Mouse (Mus musculus): ENCODE results near the gene Pebp1. TPM values are rescaled to one million over a fixed set of nuclear protein-coding genes. Genes with fewer than 3 reads are reported as not detected.

Gene Pebp1
- polyA plus RNA-seq, 1 experiment from 2014 or later, result 829 TPM

DNA sequence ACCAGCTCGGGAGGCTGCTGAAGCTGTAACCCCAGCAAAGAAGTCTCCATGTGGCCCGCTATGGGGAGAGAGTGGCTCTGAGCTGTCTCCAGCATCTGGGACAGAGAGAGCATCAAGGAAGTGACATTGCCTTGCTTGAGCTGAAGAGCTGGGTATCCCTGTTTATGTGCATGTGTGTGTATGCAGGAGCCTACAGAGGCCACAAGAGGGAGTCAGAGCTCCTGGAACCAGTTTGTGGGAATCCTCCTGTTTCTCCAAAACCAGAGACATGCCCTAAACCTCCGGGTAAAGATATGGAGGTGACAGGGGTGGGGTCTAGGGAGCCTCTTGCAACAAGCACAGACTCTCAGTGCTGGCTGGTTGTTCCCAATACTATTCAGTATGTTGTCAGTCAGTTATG is 3.9 kb upstream of the Pebp1 start:
- no peaks in the 10 kb centered on the region for H3K27me3 ChIP-seq
- DNase-seq (ENCODE audit: low read depth, low spot score) (no peak), ATAC-seq (no peak)
- ChIA-PET CTCF (interaction anchor here (1.4 to 11.2 kb wide), 2 partner anchors 14 to 195 kb away, joined by 3 to 101 read pairs; no protein-coding TSS in a partner anchor), POLR2A (interaction anchor here (0.6 kb wide), 1 partner anchor 172 kb away, joined by 4 read pairs; no protein-coding TSS in a partner anchor)
- TF ChIP-seq CTCF (IDR thresholded peaks at IDR 0.05), result peak; percentile 47
- in situ Hi-C loops (cut with MboI; ENCODE audit: low pct_unique_long_range_greater_than_20kb), result loop anchor here (25.0 kb wide), 1 partner anchor 854 kb away; no protein-coding TSS in a partner anchor

DNA sequence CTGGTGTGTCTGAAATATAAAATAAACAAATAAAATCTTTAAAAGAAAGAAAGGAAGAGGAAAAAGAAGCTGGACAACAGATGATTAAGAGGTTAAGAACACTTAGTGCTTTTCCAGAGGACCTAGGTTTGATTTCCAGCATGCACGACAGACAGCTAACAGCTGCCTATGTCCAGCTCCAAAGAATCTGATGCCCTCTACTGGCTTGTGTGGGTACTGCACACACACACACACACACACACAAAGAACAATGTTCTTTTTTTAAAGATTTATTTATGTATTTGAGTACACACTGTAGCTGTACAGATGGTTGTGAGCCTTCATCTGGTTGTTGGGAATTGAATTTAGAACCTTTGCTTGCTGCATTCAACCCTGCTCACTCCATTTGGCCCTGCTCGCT is 2.7 kb upstream of the Pebp1 start:
- DNase-seq (ENCODE audit: low read depth, low spot score), result no peak
- ChIA-PET POLR2A (no interaction called here), CTCF (interaction anchor here (11.2 kb wide), 1 partner anchor 15 kb away, joined by 101 read pairs; no protein-coding TSS in a partner anchor)
- no peak for ATAC-seq
- TF ChIP-seq CTCF (IDR thresholded peaks at IDR 0.05), result peak; percentile 70
- in situ Hi-C loops (cut with MboI; ENCODE audit: low pct_unique_long_range_greater_than_20kb), result loop anchor here (25.0 kb wide), 1 partner anchor 853 kb away; no protein-coding TSS in a partner anchor
- no peaks in the 10 kb centered on the region for H3K27me3 ChIP-seq

DNA sequence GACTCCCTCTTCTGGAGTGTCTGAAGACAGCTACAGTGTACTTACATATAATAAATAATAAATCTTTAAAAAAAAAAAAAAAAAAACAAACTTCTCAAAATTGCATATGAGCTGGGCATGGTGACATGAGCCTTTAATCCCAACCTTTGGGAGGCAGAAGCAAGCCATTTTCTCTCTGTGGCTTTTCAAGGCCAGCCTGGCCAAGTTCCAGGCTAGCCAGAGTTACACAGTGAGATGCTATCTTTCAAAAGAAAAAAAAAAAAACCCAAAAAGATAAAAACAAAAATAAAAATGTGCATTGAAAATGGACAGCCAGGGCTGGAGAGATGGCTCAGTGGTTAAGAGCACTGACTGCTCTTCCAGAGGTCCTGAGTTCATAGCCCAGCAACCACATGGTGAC is 2.2 kb upstream of the Pebp1 start:
- H3K27me3 ChIP-seq, result no peaks in the 10 kb centered on the region
- ATAC-seq (no peak), DNase-seq (ENCODE audit: low read depth, low spot score) (no peak)
- in situ Hi-C loops (cut with MboI; ENCODE audit: low pct_unique_long_range_greater_than_20kb), result loop anchor here (10.0 to 25.0 kb wide), 2 partner anchors 175 to 852 kb away; partner anchors contain the start of gene Suds3
- no peak for TF ChIP-seq CTCF (IDR thresholded peaks at IDR 0.05)
- ChIA-PET POLR2A (no interaction called here), CTCF (interaction anchor here (11.2 kb wide), 1 partner anchor 16 kb away, joined by 101 read pairs; no protein-coding TSS in a partner anchor)

- H3K27me3 ChIP-seq, result no peaks in the 10 kb centered on the region
- ChIA-PET POLR2A (interaction anchor here (0.6 to 1.1 kb wide), 3 partner anchors 46 to 167 kb away, joined by 3 read pairs; no protein-coding TSS in a partner anchor), CTCF (interaction anchor here (1.7 to 11.2 kb wide), 2 partner anchors 19 to 167 kb away, joined by 4 to 101 read pairs; no protein-coding TSS in a partner anchor)
- in situ Hi-C loops (cut with MboI; ENCODE audit: low pct_unique_long_range_greater_than_20kb), result loop anchor here (10.0 to 25.0 kb wide), 2 partner anchors 171 to 849 kb away; partner anchors contain the start of gene Suds3
- TF ChIP-seq CTCF (IDR thresholded peaks at IDR 0.05), result no peak
- ATAC-seq (no peak), DNase-seq (ENCODE audit: low read depth, low spot score) (no peak)
These were observed 1.1 kb downstream of the Pebp1 start for GRCm38 (mm10) chr5:117286286-117286685.

DNA sequence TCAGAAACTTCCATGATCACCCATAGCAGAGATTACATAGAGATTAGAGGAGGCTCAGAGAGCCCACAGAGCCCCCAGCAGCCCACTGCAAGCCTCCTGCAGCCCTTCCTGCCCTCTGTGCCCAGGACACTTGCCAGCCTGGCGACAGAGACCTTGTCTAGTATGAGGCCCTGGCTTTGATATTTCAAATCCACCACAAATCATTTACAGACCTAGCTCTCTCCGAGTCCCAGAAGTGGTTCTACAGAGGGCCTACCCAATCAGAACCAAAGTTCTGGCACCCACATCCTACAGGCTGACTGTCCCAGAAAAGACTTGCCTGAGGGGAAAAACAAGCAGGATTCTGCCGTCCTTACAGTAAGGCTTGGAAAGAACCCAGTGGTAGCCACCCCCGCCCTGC is 2.2 kb downstream of the Pebp1 start:
- no peaks in the 10 kb centered on the region for H3K27me3 ChIP-seq
- no peak for TF ChIP-seq CTCF (IDR thresholded peaks at IDR 0.05)
- in situ Hi-C loops (cut with MboI; ENCODE audit: low pct_unique_long_range_greater_than_20kb), result loop anchor here (10.0 to 25.0 kb wide), 2 partner anchors 170 to 848 kb away; partner anchors contain the start of gene Suds3
- ATAC-seq, result no peak
- POLR2A ChIA-PET, result no interaction called here
- no peak for DNase-seq (ENCODE audit: low read depth, low spot score)
- CTCF ChIA-PET, result interaction anchor here (11.2 kb wide), 1 partner anchor 20 kb away, joined by 101 read pairs; no protein-coding TSS in a partner anchor

GRCm38 (mm10) chr5:117284682-117285081 is 2.7 kb downstream of the Pebp1 start:
- ChIA-PET POLR2A (no interaction called here), CTCF (interaction anchor here (11.2 kb wide), 1 partner anchor 21 kb away, joined by 101 read pairs; no protein-coding TSS in a partner anchor)
- TF ChIP-seq CTCF (IDR thresholded peaks at IDR 0.05), result no peak
- H3K27me3 ChIP-seq, result no peaks in the 10 kb centered on the region
- ATAC-seq (no peak), DNase-seq (ENCODE audit: low read depth, low spot score) (no peak)
- in situ Hi-C loops (cut with MboI; ENCODE audit: low pct_unique_long_range_greater_than_20kb), result loop anchor here (10.0 to 25.0 kb wide), 2 partner anchors 170 to 847 kb away; partner anchors contain the start of gene Suds3

DNA sequence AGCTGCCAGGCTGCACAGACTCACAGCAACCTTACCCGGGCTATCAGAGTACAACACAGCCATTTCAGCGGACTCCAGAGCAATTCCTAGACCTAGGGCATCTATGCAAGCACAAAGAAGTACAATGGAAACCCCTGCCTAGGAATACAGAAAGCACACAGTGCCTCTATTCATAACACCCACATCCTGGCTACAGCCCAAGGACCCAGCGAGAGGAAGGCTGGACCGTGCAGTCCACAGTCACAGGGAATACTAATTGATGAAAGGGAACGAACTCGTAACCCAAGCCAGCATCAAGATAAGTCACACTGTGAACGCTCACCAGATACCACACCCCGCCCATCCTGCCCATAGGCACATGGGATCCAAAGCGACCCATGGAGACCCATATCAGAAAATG is 3.4 kb downstream of the Pebp1 start:
- no peaks in the 10 kb centered on the region for H3K27me3 ChIP-seq
- ChIA-PET POLR2A (no interaction called here), CTCF (interaction anchor here (11.2 kb wide), 1 partner anchor 21 kb away, joined by 101 read pairs; no protein-coding TSS in a partner anchor)
- DNase-seq (ENCODE audit: low read depth, low spot score) (no peak), ATAC-seq (no peak)
- in situ Hi-C loops (cut with MboI; ENCODE audit: low pct_unique_long_range_greater_than_20kb), result loop anchor here (10.0 to 25.0 kb wide), 2 partner anchors 169 to 847 kb away; partner anchors contain the start of gene Suds3
- TF ChIP-seq CTCF (IDR thresholded peaks at IDR 0.05), result no peak

DNA sequence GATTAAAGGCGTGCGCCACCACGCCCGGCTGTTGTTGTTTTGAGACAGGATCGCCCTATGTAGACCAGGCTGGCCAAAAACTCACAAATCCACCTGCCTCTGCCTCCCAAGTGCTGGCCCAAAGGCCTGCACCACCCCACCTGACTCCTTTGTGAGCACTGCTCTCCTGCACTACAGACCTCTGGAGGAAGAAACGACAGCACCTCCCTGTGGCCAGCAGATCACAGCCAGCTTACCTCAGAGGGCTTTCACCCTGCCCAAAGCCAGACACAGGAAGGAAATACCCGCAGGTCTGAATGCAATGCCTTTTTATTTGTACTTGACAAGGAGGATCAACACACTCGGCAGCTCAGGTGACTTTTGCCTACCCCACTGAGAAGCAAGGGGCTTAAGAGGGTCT is 5.1 kb downstream of the Pebp1 start:
- CTCF ChIA-PET, result no interaction called here
- no peak for DNase-seq (ENCODE audit: low read depth, low spot score)
- H3K27me3 ChIP-seq, result no peaks in the 10 kb centered on the region
- TF ChIP-seq CTCF (IDR thresholded peaks at IDR 0.05), result peak; percentile 54
- ATAC-seq, result no peak
- in situ Hi-C loops (cut with MboI; ENCODE audit: low pct_unique_long_range_greater_than_20kb), result loop anchor here (10.0 to 25.0 kb wide), 2 partner anchors 168 to 845 kb away; partner anchors contain the start of gene Suds3
- POLR2A ChIA-PET, result no interaction called here

- POLR2A ChIA-PET, result interaction anchor here (1.1 kb wide), 1 partner anchor 166 kb away, joined by 3 read pairs; the partner anchor contains the start of gene Suds3
- CTCF ChIA-PET, result interaction anchor here (0.7 kb wide), 1 partner anchor 82 kb away, joined by 3 read pairs; no protein-coding TSS in a partner anchor
- H3K27me3 ChIP-seq, result no peaks in the 10 kb centered on the region
- TF ChIP-seq CTCF (IDR thresholded peaks at IDR 0.05), result peak; percentile 66
- ATAC-seq (no peak), DNase-seq (ENCODE audit: low read depth, low spot score) (no peak)
- in situ Hi-C loops (cut with MboI; ENCODE audit: low pct_unique_long_range_greater_than_20kb), result loop anchor here (10.0 to 25.0 kb wide), 2 partner anchors 167 to 844 kb away; partner anchors contain the start of gene Suds3
These were observed 5.9 kb downstream of the Pebp1 start for GRCm38 (mm10) chr5:117281536-117281935.

DNA sequence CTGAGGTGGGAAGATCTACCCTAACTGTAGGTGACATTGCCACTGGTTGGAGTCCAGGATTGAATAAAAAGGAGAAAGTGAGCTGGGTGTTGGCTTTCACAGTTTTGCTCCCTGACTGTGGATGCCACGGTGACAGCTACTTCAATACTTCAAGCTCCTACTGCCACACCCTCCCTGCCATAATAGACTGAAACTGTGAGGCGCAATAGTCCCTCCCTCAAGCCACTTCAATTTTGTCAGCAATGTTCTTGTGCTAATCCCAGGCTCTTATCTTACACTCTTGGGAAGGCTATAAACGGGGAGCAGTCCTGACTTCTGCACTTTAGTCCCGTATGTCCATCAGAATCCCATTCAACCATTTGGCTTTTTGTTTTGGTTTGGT is 7.8 kb downstream of the Pebp1 start:
- in situ Hi-C loops (cut with MboI; ENCODE audit: low pct_unique_long_range_greater_than_20kb), result loop anchor here (10.0 to 25.0 kb wide), 2 partner anchors 165 to 842 kb away; partner anchors contain the start of gene Suds3
- no peak for ATAC-seq
- CTCF ChIA-PET, result interaction anchor here (1.3 to 1.4 kb wide), 2 partner anchors 15 to 34 kb away, joined by 3 to 4 read pairs; no protein-coding TSS in a partner anchor
- no peak for TF ChIP-seq CTCF (IDR thresholded peaks at IDR 0.05)
- H3K27me3 ChIP-seq, result no peaks in the 10 kb centered on the region
- DNase-seq (ENCODE audit: low read depth, low spot score), result no peak
- POLR2A ChIA-PET, result interaction anchor here (0.5 kb wide), 1 partner anchor 738 kb away, joined by 6 read pairs; no protein-coding TSS in a partner anchor
